Comparison of ENCODE assay signal across 22 mouse cellular contexts in genomic region chr12:29860986-29861385, GRCm38 (mm10).
DNase-seq lines count a peak whose midpoint lies in the region; ATAC-seq lines count a peak whose summit lies in the region.
"Had no signal": no experiment of that assay in that cellular context is flagged by ENCODE, and none has a peak within 500 bp of the region (broad histone marks: within the 10 kb centered on the region; RNA-seq: fewer than 3 reads in every experiment).

No protein-coding gene starts in this region.

- H3K9me3 ChIP-seq in midbrain, embryonic 16.5 days (replicated peaks; ENCODE audit: control insufficient read depth, low read length, poor library complexity, severe bottlenecking) = no peaks in the 10 kb centered on the region
- H3K9me3 ChIP-seq in midbrain, embryonic 13.5 days = no peaks in the 10 kb centered on the region
- H3K9me3 ChIP-seq: embryonic facial prominence, embryonic 15.5 days; forebrain, embryonic 10.5 days; heart, embryonic 15.5 days; hindbrain, embryonic 10.5 days; hindbrain, embryonic 15.5 days had no signal

- ATAC-seq in midbrain, embryonic 16.5 days = no peak; the same call in 1 of the 2 replicates
- no peak for ATAC-seq in midbrain, embryonic 13.5 days
- ATAC-seq: forebrain, embryonic 14.5 days; inflammation-experienced regulatory T-cells, adult 6 months; intestine, postnatal 0 days had no signal

- H3K9ac ChIP-seq in midbrain, embryonic 16.5 days (ENCODE audit: low read depth, low read length) = no peak overlapping the region
- H3K9ac ChIP-seq in midbrain, embryonic 13.5 days (replicated peaks) = no peak overlapping the region
- H3K9ac ChIP-seq: embryonic facial prominence, embryonic 15.5 days; heart, embryonic 15.5 days; hindbrain, embryonic 15.5 days had no signal

- peak; percentile 56 for DNase-seq in heart, adult 11 months
- no peak for DNase-seq in heart, postnatal 14 days
- peak; percentile 62 for DNase-seq in cerebellum, adult 9-10 months
- DNase-seq in cerebellum, postnatal 25 days = peak; percentile 49 to 62
- DNase-seq in frontal cortex, postnatal 10 days (ENCODE audit: low spot score in 2 of 2) = no peak
- no peak for DNase-seq in gastrocnemius, postnatal 36 days
- DNase-seq: adrenal gland, postnatal 10 days; embryo, embryonic 11 days; heart, adult 2 months had no signal

- 30% methylated on average over 2 of the region's 2 CpGs for whole genome bisulfite sequencing in midbrain, embryonic 16.5 days
- 37% methylated on average over 2 of the region's 2 CpGs for WGBS in midbrain, embryonic 13.5 days

- H3K4me3 ChIP-seq in midbrain, embryonic 16.5 days (ENCODE audit: low read depth, low read length) = no peak overlapping the region
- H3K4me3 ChIP-seq in midbrain, embryonic 13.5 days (replicated peaks) = no peak overlapping the region
- H3K4me3 ChIP-seq: embryonic facial prominence, embryonic 15.5 days; erythroblast, embryonic 14.5 days; forebrain, embryonic 10.5 days; heart, adult 2 months; heart, embryonic 15.5 days; hindbrain, embryonic 10.5 days; hindbrain, embryonic 15.5 days had no signal

- H3K36me3 ChIP-seq in midbrain, embryonic 16.5 days (ENCODE audit: control insufficient read depth, insufficient read depth, low read length) = peaks cover 18% of the 10 kb centered on the region; the same call in 1 of the 2 replicates
- H3K36me3 ChIP-seq in midbrain, embryonic 13.5 days = peaks cover 46% of the 10 kb centered on the region
- H3K36me3 ChIP-seq: embryonic facial prominence, embryonic 15.5 days; forebrain, embryonic 10.5 days; G1E; heart, embryonic 15.5 days; hindbrain, embryonic 10.5 days had no signal

- no peaks in the 10 kb centered on the region for H3K4me1 ChIP-seq in midbrain, embryonic 16.5 days (ENCODE audit: control insufficient read depth, insufficient read depth, low read length)
- no peaks in the 10 kb centered on the region for H3K4me1 ChIP-seq in midbrain, embryonic 13.5 days (replicated peaks)
- H3K4me1 ChIP-seq: embryonic facial prominence, embryonic 15.5 days; forebrain, embryonic 10.5 days; heart, embryonic 15.5 days; hindbrain, embryonic 10.5 days; hindbrain, embryonic 15.5 days had no signal

- H3K27me3 ChIP-seq in midbrain, embryonic 16.5 days (ENCODE audit: control insufficient read depth, insufficient read depth, low read depth, low read length) = no peaks in the 10 kb centered on the region
- no peaks in the 10 kb centered on the region for H3K27me3 ChIP-seq in midbrain, embryonic 13.5 days
- H3K27me3 ChIP-seq: embryonic facial prominence, embryonic 15.5 days; heart, embryonic 15.5 days; hindbrain, embryonic 15.5 days had no signal

- H3K4me2 ChIP-seq in midbrain, embryonic 16.5 days (ENCODE audit: low read length) = no peak overlapping the region
- H3K4me2 ChIP-seq in midbrain, embryonic 13.5 days (replicated peaks) = no peak overlapping the region
- H3K4me2 ChIP-seq: embryonic facial prominence, embryonic 15.5 days; heart, embryonic 11.5 days; heart, embryonic 15.5 days; hindbrain, embryonic 15.5 days had no signal

- peak overlapping the region; percentile 5; the same call in 1 of the 2 replicates for H3K27ac ChIP-seq in midbrain, embryonic 16.5 days (ENCODE audit: low read length)
- H3K27ac ChIP-seq in midbrain, embryonic 13.5 days = no peak overlapping the region
- H3K27ac ChIP-seq: embryonic facial prominence, embryonic 15.5 days; forebrain, embryonic 10.5 days; heart, adult 2 months; heart, embryonic 15.5 days; hindbrain, embryonic 10.5 days; hindbrain, embryonic 15.5 days had no signal

- intact Hi-C loops in heart, postnatal 14 days (cut with DNase I) = no loop called here
- intact Hi-C loops in gastrocnemius, postnatal 36 days (cut with DNase I) = no loop called here

Comparison
In these comparisons a context has a peak if more than half of its experiments do, and no peak if none do; other contexts are left out.
1. DNase-seq: peak in heart, adult 11 months (single experiment), cerebellum, adult 9-10 months (single experiment) and cerebellum, postnatal 25 days (2 of 2); none in heart, postnatal 14 days (0 of 2), frontal cortex, postnatal 10 days (0 of 2) and gastrocnemius, postnatal 36 days (0 of 2).